Mouse (Mus musculus) E14TG2a.4 (cell line): ENCODE results near the gene Tec.
A peak's percentile ranks its signal among the peaks of the same experiment; 100 is the strongest.

Experiments
- H3K27me3 ChIP-seq: 2 replicates; pipeline ENCODE4 v1.6.1; 2014; ENCODE audit warnings: low read length, control low read depth; ENCODE audit not compliant: insufficient read depth
- H3K36me3 ChIP-seq: 2 replicates; pipeline ENCODE4 v1.6.1; 2014; ENCODE audit warnings: low read length, control low read depth; ENCODE audit not compliant: insufficient read depth
- H3K4me1 ChIP-seq: replicated peaks from 2 replicates; pipeline ENCODE4 v1.6.1; 2014; ENCODE audit warnings: low read depth, low read length, control low read depth
- H3K4me3 ChIP-seq: replicated peaks from 2 replicates; pipeline ENCODE4 v1.5.1; 2014; ENCODE audit warnings: mild to moderate bottlenecking, low read length
- H3K9me3 ChIP-seq: 2 replicates; pipeline ENCODE4 v1.6.1; 2014; ENCODE audit warnings: low read length, control low read depth
- CTCF ChIP-seq: conservative IDR thresholded peaks from 2 replicates; pipeline ENCODE4 v1.5.1; 2014; ENCODE audit warnings: low read length
- NANOG ChIP-seq: IDR thresholded peaks from 2 replicates; pipeline ENCODE4 v1.6.1; 2014; ENCODE audit warnings: borderline replicate concordance, low read length, mixed read lengths
- POU5F1 ChIP-seq: IDR thresholded peaks from 2 replicates; pipeline ENCODE4 v1.6.1; 2014; ENCODE audit warnings: low read length, borderline replicate concordance

Gene Tec

DNA sequence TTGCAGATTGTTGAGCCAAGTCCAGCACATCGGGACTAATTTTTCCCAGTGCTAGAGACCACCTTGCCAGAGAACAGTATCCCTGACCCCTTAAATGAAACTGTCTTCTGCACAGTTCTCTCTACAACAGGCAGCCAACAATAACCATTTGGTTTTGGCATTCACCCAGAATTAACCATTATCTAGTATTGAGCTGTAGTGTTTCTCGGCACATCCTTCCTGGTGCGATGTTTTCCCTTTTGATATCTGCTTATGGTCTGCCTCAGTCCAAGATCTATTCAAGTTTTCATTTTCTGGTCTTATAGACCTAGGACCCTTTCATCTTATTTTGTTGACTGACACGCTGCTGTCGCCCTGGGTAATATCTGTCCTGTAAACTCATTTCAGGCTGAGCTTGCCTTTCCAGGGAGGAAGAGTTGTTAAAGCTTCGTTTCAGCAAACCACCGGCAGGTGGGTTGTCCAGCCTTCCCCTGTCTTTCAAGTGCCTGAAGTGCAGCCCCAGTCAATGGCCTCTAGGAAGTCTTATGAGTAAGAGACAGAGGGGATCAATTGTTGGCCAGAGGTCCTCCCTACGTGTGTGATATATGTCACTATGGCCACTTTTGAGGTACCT, 40.1 kb upstream of the Tec start:
- TF ChIP-seq NANOG = no peak
- no peak for TF ChIP-seq POU5F1
- TF ChIP-seq CTCF = no peak
- Histone ChIP-seq H3K4me1 (peaks cover 43% of the 10 kb centered on the region), H3K27me3 (peaks cover 27% of the 10 kb centered on the region), H3K36me3 (no peaks in the 10 kb centered on the region), H3K4me3 (no peak overlapping the region), H3K9me3 (no peaks in the 10 kb centered on the region)

GRCm38 (mm10) chr5:72907402-72907801, 39.1 kb upstream of the Tec start:
- Histone ChIP-seq H3K27me3 (peaks cover 27% of the 10 kb centered on the region), H3K4me3 (no peak overlapping the region), H3K36me3 (no peaks in the 10 kb centered on the region), H3K4me1 (peaks cover 42% of the 10 kb centered on the region), H3K9me3 (no peaks in the 10 kb centered on the region)
- TF ChIP-seq POU5F1 = no peak

GRCm38 (mm10) chr5:72904903-72905790, 36.9 kb upstream of the Tec start:
- Histone ChIP-seq H3K27me3 (peaks cover 15% of the 10 kb centered on the region), H3K36me3 (no peaks in the 10 kb centered on the region), H3K4me3 (peak overlapping the region; percentile 21; the same call in 1 of the 2 replicates), H3K9me3 (no peaks in the 10 kb centered on the region), H3K4me1 (peaks cover 61% of the 10 kb centered on the region)
- no peak for TF ChIP-seq POU5F1
- TF ChIP-seq NANOG = no peak
- no peak for TF ChIP-seq CTCF

DNA sequence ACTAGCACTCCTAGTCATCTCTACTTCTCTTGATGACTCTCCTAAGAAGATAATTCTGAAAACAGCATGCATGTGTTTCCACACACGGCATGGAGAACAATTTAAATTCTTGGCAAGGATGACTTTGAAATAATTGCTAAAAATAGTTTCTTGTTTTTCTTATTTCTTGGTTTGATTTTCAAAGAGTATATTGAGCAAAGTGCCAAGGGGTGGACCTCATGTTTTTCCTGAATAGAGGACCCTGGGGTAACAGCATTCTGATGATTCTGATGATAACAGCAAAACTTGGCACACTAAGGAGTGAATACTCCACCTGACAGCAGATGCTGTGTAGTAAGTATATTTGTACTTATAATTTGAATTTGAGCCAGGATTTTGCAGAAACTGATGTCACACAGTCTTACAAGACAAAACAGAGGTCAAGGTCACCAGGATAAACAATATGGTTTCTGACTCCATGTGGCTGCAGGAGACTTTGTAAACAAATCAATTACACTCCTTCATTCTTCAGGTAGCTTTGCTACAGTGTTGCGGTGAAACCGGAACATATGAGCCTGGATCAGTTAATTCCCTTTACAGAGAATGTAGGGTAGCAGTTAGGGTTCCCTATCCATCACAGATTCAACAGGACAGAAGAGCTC, 34.7 kb upstream of the Tec start:
- H3K36me3 ChIP-seq = no peaks in the 10 kb centered on the region
- H3K4me1 ChIP-seq = peaks cover 81% of the 10 kb centered on the region
- no peaks in the 10 kb centered on the region for H3K9me3 ChIP-seq
- no peak overlapping the region for H3K4me3 ChIP-seq
- peaks cover 8% of the 10 kb centered on the region; the same call in 1 of the 2 replicates for H3K27me3 ChIP-seq
- TF ChIP-seq CTCF = no peak
- no peak for TF ChIP-seq POU5F1
- no peak for TF ChIP-seq NANOG

GRCm38 (mm10) chr5:72902312-72902711, 34.0 kb upstream of the Tec start:
- Histone ChIP-seq H3K4me3 (no peak overlapping the region), H3K4me1 (peaks cover 88% of the 10 kb centered on the region), H3K36me3 (no peaks in the 10 kb centered on the region), H3K9me3 (no peaks in the 10 kb centered on the region), H3K27me3 (0 out of 2 replicates have a peak, but pooled peaks cover 1% of the 10 kb centered on the region)
- TF ChIP-seq POU5F1 (peak; percentile 99), NANOG (peak; percentile 100), CTCF (no peak)

DNA sequence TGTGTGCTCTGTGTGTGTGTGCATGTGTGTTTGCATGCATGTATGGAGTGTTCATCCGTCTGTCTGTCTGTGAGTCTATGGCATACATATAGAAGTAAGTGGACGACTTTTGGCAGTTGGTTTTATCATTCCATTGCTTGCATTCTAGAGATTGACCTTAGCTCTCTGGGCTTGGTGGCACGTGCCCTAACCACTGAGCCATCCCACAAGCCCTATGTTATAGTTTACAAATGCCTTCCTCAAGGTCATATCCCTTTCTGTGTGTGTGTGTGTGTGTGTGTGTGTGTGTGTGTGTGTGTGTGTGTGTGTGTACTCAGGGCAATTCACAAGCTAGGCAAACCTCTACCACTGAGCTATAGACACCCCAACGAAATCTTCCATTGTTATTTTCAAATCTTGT, 33.6 kb upstream of the Tec start:
- Histone ChIP-seq H3K4me1 (peaks cover 93% of the 10 kb centered on the region), H3K27me3 (no peaks in the 10 kb centered on the region), H3K36me3 (no peaks in the 10 kb centered on the region), H3K9me3 (no peaks in the 10 kb centered on the region), H3K4me3 (no peak overlapping the region)
- TF ChIP-seq CTCF (no peak), NANOG (no peak), POU5F1 (no peak)

GRCm38 (mm10) chr5:72899255-72899654, 31.0 kb upstream of the Tec start:
- Histone ChIP-seq H3K36me3 (no peaks in the 10 kb centered on the region), H3K4me1 (peaks cover 94% of the 10 kb centered on the region), H3K27me3 (no peaks in the 10 kb centered on the region), H3K9me3 (no peaks in the 10 kb centered on the region), H3K4me3 (no peak overlapping the region)
- TF ChIP-seq CTCF (no peak), POU5F1 (no peak), NANOG (no peak)

GRCm38 (mm10) chr5:72897998-72898397, 29.7 kb upstream of the Tec start:
- H3K4me3 ChIP-seq = no peak overlapping the region
- no peak for TF ChIP-seq CTCF
- no peaks in the 10 kb centered on the region for H3K36me3 ChIP-seq
- H3K27me3 ChIP-seq = no peaks in the 10 kb centered on the region
- H3K4me1 ChIP-seq = peaks cover 88% of the 10 kb centered on the region
- H3K9me3 ChIP-seq = no peaks in the 10 kb centered on the region
